ENCODE assay signal across 18 mouse cellular contexts in genomic region chr6:129222188-129222800, GRCm38 (mm10). TPM values are rescaled to one million over a fixed set of nuclear protein-coding genes. Genes with fewer than 3 reads are reported as not detected.
A peak's percentile ranks its signal among the peaks of the same experiment; 100 is the strongest.
DNase-seq lines count a peak whose midpoint lies in the region; ATAC-seq and TF ChIP-seq lines count a peak whose summit lies in the region.
"Had no signal": no experiment of that assay in that cellular context is flagged by ENCODE, and none has a peak within 500 bp of the region (broad histone marks: within the 10 kb centered on the region; RNA-seq: fewer than 3 reads in every experiment).

No protein-coding gene starts in this region.

- no peak overlapping the region for H3K9ac ChIP-seq in liver, postnatal 0 days (replicated peaks)
- no peak overlapping the region for H3K9ac ChIP-seq in liver, embryonic 11.5 days (ENCODE audit: low read depth, low read length)
- H3K9ac ChIP-seq: forebrain, postnatal 0 days had no signal

- TF ChIP-seq EP300 in liver, postnatal 0 days (IDR thresholded peaks at IDR 0.05; ENCODE audit: low read depth), result peak; percentile 65; the same call in 1 of the 2 replicates

- WGBS in liver, postnatal 0 days (ENCODE audit: insufficient replicate concordance), result 71% methylated on average over 3 of the region's 3 CpGs
- WGBS in liver, embryonic 11.5 days, result 90% methylated on average over 3 of the region's 3 CpGs

- H3K36me3 ChIP-seq in liver, postnatal 0 days (replicated peaks; ENCODE audit: insufficient read depth, low read length), result no peaks in the 10 kb centered on the region
- no peaks in the 10 kb centered on the region for H3K36me3 ChIP-seq in liver, embryonic 11.5 days (ENCODE audit: control insufficient read depth, insufficient read depth, low read length)
- H3K36me3 ChIP-seq: G1E had no signal

- DNase-seq in gastrocnemius, adult 2 months, result no peak
- DNase-seq in gastrocnemius, postnatal 10 days, result no peak
- no peak for DNase-seq in liver, postnatal 0 days
- no peak for DNase-seq in liver, embryonic 11.5 days (ENCODE audit: low spot score)
- DNase-seq in brain, embryonic 14.5 days (ENCODE audit: low read depth), result peak; percentile 22
- DNase-seq in skeletal muscle tissue, adult 2 months (ENCODE audit: low read depth, low spot score), result peak; percentile 58
- DNase-seq: cerebellum, postnatal 14 days; forebrain, postnatal 0 days; kidney, adult 8-10 months; midbrain, embryonic 14.5 days; thymus, postnatal 14 days had no signal

- TF ChIP-seq POLR2A in brain, embryonic 14.5 days (IDR thresholded peaks at IDR 0.05; ENCODE audit: borderline replicate concordance, extremely low read depth, insufficient read depth, insufficient read length, poor library complexity, severe bottlenecking), result no peak

- no peak for TF ChIP-seq CTCF in gastrocnemius, adult 2 months (IDR thresholded peaks at IDR 0.05)
- no peak for TF ChIP-seq CTCF in liver, postnatal 0 days (IDR thresholded peaks at IDR 0.05; ENCODE audit: low read depth)
- TF ChIP-seq CTCF in brain, embryonic 14.5 days (IDR thresholded peaks at IDR 0.05; ENCODE audit: borderline replicate concordance, extremely low read depth, insufficient read depth, insufficient read length), result no peak

- H3K4me1 ChIP-seq in liver, postnatal 0 days (ENCODE audit: insufficient read depth), result peaks cover 19% of the 10 kb centered on the region
- peaks cover 6% of the 10 kb centered on the region; the same call in 1 of the 2 replicates for H3K4me1 ChIP-seq in liver, embryonic 11.5 days (replicated peaks; ENCODE audit: control insufficient read depth, insufficient read depth, low read length)

- intact Hi-C loops in gastrocnemius, adult 2 months (cut with DNase I), result no loop called here

- no peaks in the 10 kb centered on the region for H3K9me3 ChIP-seq in liver, postnatal 0 days (ENCODE audit: low read length)
- H3K9me3 ChIP-seq in liver, embryonic 11.5 days (ENCODE audit: control insufficient read depth, low read length), result no peaks in the 10 kb centered on the region

- peak; percentile 52; the same call in 1 of the 2 replicates for ATAC-seq in liver, postnatal 0 days
- ATAC-seq in liver, embryonic 11.5 days (replicated peaks; ENCODE audit: low FRiP score), result no peak
- ATAC-seq in granulocyte monocyte progenitor cell, adult 5-6 weeks (replicated peaks; ENCODE audit: poor library complexity, severe bottlenecking), result no peak
- ATAC-seq: forebrain, postnatal 0 days had no signal

- no peak overlapping the region for H3K4me2 ChIP-seq in liver, postnatal 0 days (ENCODE audit: low read depth, low read length)
- no peak overlapping the region for H3K4me2 ChIP-seq in liver, embryonic 11.5 days

- H3K27me3 ChIP-seq in liver, postnatal 0 days (ENCODE audit: insufficient read depth, low read length), result no peaks in the 10 kb centered on the region
- H3K27me3 ChIP-seq in liver, embryonic 11.5 days (replicated peaks; ENCODE audit: control insufficient read depth, insufficient read depth, low read length), result no peaks in the 10 kb centered on the region

- peak overlapping the region; percentile 90 for H3K27ac ChIP-seq in gastrocnemius, adult 2 months
- no peak overlapping the region for H3K27ac ChIP-seq in liver, postnatal 0 days (ENCODE audit: low read depth)
- H3K27ac ChIP-seq in liver, embryonic 11.5 days (ENCODE audit: low read depth, low read length), result no peak overlapping the region
- H3K27ac ChIP-seq: stomach, postnatal 0 days had no signal

- H3K4me3 ChIP-seq in gastrocnemius, adult 2 months, result no peak overlapping the region
- H3K4me3 ChIP-seq in liver, postnatal 0 days (ENCODE audit: low read depth, low read length), result no peak overlapping the region
- H3K4me3 ChIP-seq in liver, embryonic 11.5 days (ENCODE audit: low read depth, low read length), result no peak overlapping the region
- H3K4me3 ChIP-seq: erythroblast, embryonic 14.5 days had no signal

RNA-seq across cellular contexts. Expression of gene Clec2d, which starts 41.9 kb away (rescaled TPM):
- total RNA-seq in gastrocnemius, adult 2 months (2021), result 100 to 1,000 TPM in 1 of 2 experiments, 10 to 100 TPM in 1; 73.7 to 109 TPM
- 10 to 100 TPM; 45.3 to 49.5 TPM for total RNA-seq in gastrocnemius, postnatal 10 days (2021)
- 2.3 and 3.0 TPM in 2 replicates for polyA plus RNA-seq in liver, postnatal 0 days (2015; fragmentation: Nextera tagmentation; extraction: Ambion mirVana)
- not detected in 2 replicates for polyA plus RNA-seq in liver, embryonic 11.5 days (2014; fragmentation: Nextera tagmentation; extraction: Ambion mirVana)
- 1.9 and 2.1 TPM in 2 replicates for polyA plus RNA-seq in brain, embryonic 14.5 days (2012; rRNA removed)
- total RNA-seq in granulocyte monocyte progenitor cell, adult 5-6 weeks (2014; fragmentation: Nextera tagmentation), result 29.6 and 31.1 TPM in 2 replicates
- total RNA-seq in granulocyte monocyte progenitor cell, adult 5-6 weeks (2017), result 83.5 and 99.8 TPM in 2 replicates
- total RNA-seq: G1E had no signal
- polyA plus RNA-seq: erythroblast, embryonic 14.5 days; forebrain, postnatal 0 days; G1E; hindbrain, embryonic 11.5 days had no signal

RNA-seq across cellular contexts. Expression of gene Cd69, which starts 52.9 kb away (rescaled TPM):
- total RNA-seq in gastrocnemius, adult 2 months (2021), result not detected
- total RNA-seq in gastrocnemius, postnatal 10 days (2021), result under 1 TPM; 0.16 to 0.23 TPM
- polyA plus RNA-seq in liver, postnatal 0 days (2015; fragmentation: Nextera tagmentation; extraction: Ambion mirVana), result 1.0 and 1.5 TPM in 2 replicates
- 0.96 and 1.1 TPM in 2 replicates for polyA plus RNA-seq in liver, embryonic 11.5 days (2014; fragmentation: Nextera tagmentation; extraction: Ambion mirVana)
- not detected in 2 replicates for polyA plus RNA-seq in brain, embryonic 14.5 days (2012; rRNA removed)
- 60.9 and 69.3 TPM in 2 replicates for total RNA-seq in granulocyte monocyte progenitor cell, adult 5-6 weeks (2014; fragmentation: Nextera tagmentation)
- total RNA-seq in granulocyte monocyte progenitor cell, adult 5-6 weeks (2017), result 163 and 224 TPM in 2 replicates
- total RNA-seq: forebrain, postnatal 0 days; G1E; layer of hippocampus, adult 8-10 months; left cerebral cortex, adult 8-10 months had no signal
- polyA plus RNA-seq: G1E had no signal

Comparison
In these comparisons a context has a peak if more than half of its experiments do, and no peak if none do; other contexts are left out.
1. DNase-seq: peak in brain, embryonic 14.5 days (single experiment) and skeletal muscle tissue, adult 2 months (single experiment); none in gastrocnemius, adult 2 months (single experiment), gastrocnemius, postnatal 10 days (single experiment), liver, postnatal 0 days (single experiment) and liver, embryonic 11.5 days (single experiment).
2. RNA of gene Cd69, which starts 52.9 kb away (total RNA-seq): 60.9 to 224 TPM in granulocyte monocyte progenitor cell, adult 5-6 weeks; 0.16 to 0.23 TPM in gastrocnemius, postnatal 10 days and not detected in gastrocnemius, adult 2 months; every median in the first group is over 10 times any median in the second.